Mouse (Mus musculus): ENCODE data around the gene Lgsn. TPM values are rescaled to one million over a fixed set of nuclear protein-coding genes. Genes with fewer than 3 reads are reported as not detected.

Lgsn gene
- total and polyA plus RNA-seq, 3 experiments, result not detected

- TF ChIP-seq GATA2 (IDR thresholded peaks at IDR 0.05; ENCODE audit: borderline replicate concordance, low read depth, low read length) (no peak), TAL1 (conservative IDR thresholded peaks at IDR 0.05; ENCODE audit: low read depth, low read length) (no peak), GATA1 (IDR thresholded peaks at IDR 0.05; ENCODE audit: borderline replicate concordance, low read length) (no peak), CTCF (IDR thresholded peaks at IDR 0.05; ENCODE audit: low read depth, low read length) (no peak), POLR2AphosphoS5 (IDR thresholded peaks at IDR 0.05; ENCODE audit: insufficient replicate concordance, low read depth, low read length) (no peak)
- H3K4me1 ChIP-seq (ENCODE audit: insufficient read depth, low read depth, low read length), result no peaks in the 10 kb centered on the region
- ATAC-seq (ENCODE audit: extremely low read depth, insufficient number of reproducible peaks, low FRiP score, poor library complexity, severe bottlenecking), result no peak
- H3K4me3 ChIP-seq (ENCODE audit: low read depth, low read length), result no peak overlapping the region
- H3K36me3 ChIP-seq (replicated peaks), result no peaks in the 10 kb centered on the region
- H3K9me3 ChIP-seq (replicated peaks), result no peaks in the 10 kb centered on the region
- H3K27me3 ChIP-seq (ENCODE audit: insufficient read depth, low read length), result no peaks in the 10 kb centered on the region
- DNase-seq (ENCODE audit: low spot score), result no peak
Observed at GRCm38 (mm10) chr1:31175401-31175800, 800 bp upstream of the Lgsn start.

GRCm38 (mm10) chr1:31178264-31178663 lies 2.1 kb downstream of the Lgsn start:
- H3K36me3 ChIP-seq (replicated peaks), result no peaks in the 10 kb centered on the region
- no peak for TF ChIP-seq GATA1 (IDR thresholded peaks at IDR 0.05; ENCODE audit: borderline replicate concordance, low read length)
- no peak for TF ChIP-seq GATA2 (IDR thresholded peaks at IDR 0.05; ENCODE audit: borderline replicate concordance, low read depth, low read length)
- TF ChIP-seq TAL1 (conservative IDR thresholded peaks at IDR 0.05; ENCODE audit: low read depth, low read length), result no peak
- TF ChIP-seq POLR2AphosphoS5 (IDR thresholded peaks at IDR 0.05; ENCODE audit: insufficient replicate concordance, low read depth, low read length), result no peak
- TF ChIP-seq CTCF (IDR thresholded peaks at IDR 0.05; ENCODE audit: low read depth, low read length), result no peak
- no peaks in the 10 kb centered on the region for H3K27me3 ChIP-seq (ENCODE audit: insufficient read depth, low read length)
- H3K9me3 ChIP-seq (replicated peaks), result no peaks in the 10 kb centered on the region
- ATAC-seq (ENCODE audit: extremely low read depth, insufficient number of reproducible peaks, low FRiP score, poor library complexity, severe bottlenecking) (no peak), DNase-seq (ENCODE audit: low spot score) (no peak)
- H3K4me1 ChIP-seq (ENCODE audit: insufficient read depth, low read depth, low read length), result no peaks in the 10 kb centered on the region
- H3K4me3 ChIP-seq (ENCODE audit: low read depth, low read length), result no peak overlapping the region

GRCm38 (mm10) chr1:31190237-31190866 lies 14.2 kb downstream of the Lgsn start:
- DNase-seq (ENCODE audit: low spot score) (no peak), ATAC-seq (ENCODE audit: extremely low read depth, insufficient number of reproducible peaks, low FRiP score, poor library complexity, severe bottlenecking) (no peak)
- H3K9me3 ChIP-seq (replicated peaks), result no peaks in the 10 kb centered on the region
- no peaks in the 10 kb centered on the region for H3K27me3 ChIP-seq (ENCODE audit: insufficient read depth, low read length)
- H3K36me3 ChIP-seq (replicated peaks), result no peaks in the 10 kb centered on the region
- H3K4me3 ChIP-seq (ENCODE audit: low read depth, low read length), result no peak overlapping the region
- H3K4me1 ChIP-seq (ENCODE audit: insufficient read depth, low read depth, low read length), result no peaks in the 10 kb centered on the region
- TF ChIP-seq POLR2AphosphoS5 (IDR thresholded peaks at IDR 0.05; ENCODE audit: insufficient replicate concordance, low read depth, low read length) (no peak), CTCF (IDR thresholded peaks at IDR 0.05; ENCODE audit: low read depth, low read length) (no peak), GATA2 (IDR thresholded peaks at IDR 0.05; ENCODE audit: borderline replicate concordance, low read depth, low read length) (no peak), GATA1 (IDR thresholded peaks at IDR 0.05; ENCODE audit: borderline replicate concordance, low read length) (no peak), TAL1 (conservative IDR thresholded peaks at IDR 0.05; ENCODE audit: low read depth, low read length) (no peak)

GRCm38 (mm10) chr1:31195633-31196032 lies 19.4 kb downstream of the Lgsn start:
- ATAC-seq (ENCODE audit: extremely low read depth, insufficient number of reproducible peaks, low FRiP score, poor library complexity, severe bottlenecking), result no peak
- TF ChIP-seq GATA1 (IDR thresholded peaks at IDR 0.05; ENCODE audit: borderline replicate concordance, low read length) (no peak), CTCF (IDR thresholded peaks at IDR 0.05; ENCODE audit: low read depth, low read length) (no peak), GATA2 (IDR thresholded peaks at IDR 0.05; ENCODE audit: borderline replicate concordance, low read depth, low read length) (no peak), POLR2AphosphoS5 (IDR thresholded peaks at IDR 0.05; ENCODE audit: insufficient replicate concordance, low read depth, low read length) (no peak), TAL1 (conservative IDR thresholded peaks at IDR 0.05; ENCODE audit: low read depth, low read length) (no peak)

GRCm38 (mm10) chr1:31196959-31197358 lies 20.8 kb downstream of the Lgsn start:
- H3K9me3 ChIP-seq (replicated peaks), result no peaks in the 10 kb centered on the region
- H3K27me3 ChIP-seq (ENCODE audit: insufficient read depth, low read length), result no peaks in the 10 kb centered on the region
- no peaks in the 10 kb centered on the region for H3K4me1 ChIP-seq (ENCODE audit: insufficient read depth, low read depth, low read length)
- no peak overlapping the region for H3K4me3 ChIP-seq (ENCODE audit: low read depth, low read length)
- DNase-seq (ENCODE audit: low spot score) (no peak), ATAC-seq (ENCODE audit: extremely low read depth, insufficient number of reproducible peaks, low FRiP score, poor library complexity, severe bottlenecking) (no peak)
- H3K36me3 ChIP-seq (replicated peaks), result no peaks in the 10 kb centered on the region
- TF ChIP-seq POLR2AphosphoS5 (IDR thresholded peaks at IDR 0.05; ENCODE audit: insufficient replicate concordance, low read depth, low read length), result no peak
- TF ChIP-seq GATA2 (IDR thresholded peaks at IDR 0.05; ENCODE audit: borderline replicate concordance, low read depth, low read length), result no peak
- no peak for TF ChIP-seq TAL1 (conservative IDR thresholded peaks at IDR 0.05; ENCODE audit: low read depth, low read length)
- TF ChIP-seq GATA1 (IDR thresholded peaks at IDR 0.05; ENCODE audit: borderline replicate concordance, low read length), result no peak
- TF ChIP-seq CTCF (IDR thresholded peaks at IDR 0.05; ENCODE audit: low read depth, low read length), result no peak

More at GRCm38 (mm10) chr1:31195633-31196032, 19.4 kb downstream of the Lgsn start:
- H3K36me3 ChIP-seq (replicated peaks), result no peaks in the 10 kb centered on the region
- no peak overlapping the region for H3K4me3 ChIP-seq (ENCODE audit: low read depth, low read length)
- H3K9me3 ChIP-seq (replicated peaks), result no peaks in the 10 kb centered on the region
- H3K4me1 ChIP-seq (ENCODE audit: insufficient read depth, low read depth, low read length), result no peaks in the 10 kb centered on the region
- H3K27me3 ChIP-seq (ENCODE audit: insufficient read depth, low read length), result no peaks in the 10 kb centered on the region
- no peak for DNase-seq (ENCODE audit: low spot score)

- TF ChIP-seq CTCF (IDR thresholded peaks at IDR 0.05; ENCODE audit: low read depth, low read length) (no peak), GATA1 (IDR thresholded peaks at IDR 0.05; ENCODE audit: borderline replicate concordance, low read length) (no peak), TAL1 (conservative IDR thresholded peaks at IDR 0.05; ENCODE audit: low read depth, low read length) (no peak), GATA2 (IDR thresholded peaks at IDR 0.05; ENCODE audit: borderline replicate concordance, low read depth, low read length) (no peak), POLR2AphosphoS5 (IDR thresholded peaks at IDR 0.05; ENCODE audit: insufficient replicate concordance, low read depth, low read length) (no peak)
- Histone ChIP-seq H3K27me3 (ENCODE audit: insufficient read depth, low read length) (no peaks in the 10 kb centered on the region; the same call in 1 of the 2 replicates), H3K4me3 (ENCODE audit: low read depth, low read length) (no peak overlapping the region), H3K4me1 (ENCODE audit: insufficient read depth, low read depth, low read length) (no peaks in the 10 kb centered on the region), H3K36me3 (replicated peaks) (no peaks in the 10 kb centered on the region), H3K9me3 (replicated peaks) (no peaks in the 10 kb centered on the region)
- ATAC-seq (ENCODE audit: extremely low read depth, insufficient number of reproducible peaks, low FRiP score, poor library complexity, severe bottlenecking) (no peak), DNase-seq (ENCODE audit: low spot score) (no peak)
Observed at GRCm38 (mm10) chr1:31203771-31204170, 27.6 kb downstream of the Lgsn start.

All from G1E (cell line).